Mouse (Mus musculus) hematopoietic stem cell, adult 5-6 weeks (primary cell): ENCODE results near the gene Lbr. TPM values are rescaled to one million over a fixed set of nuclear protein-coding genes. Genes with fewer than 3 reads are reported as not detected.
"Not testable (repeated sequence)": the region's sequence is repeated elsewhere in the genome, so short reads cannot be mapped to it uniquely, and the experiment has no call there.

ENCODE experiments used
- ATAC-seq, 2 experiments: fragments of 125-278 bp in 1 of 2; replicated peaks in 1 of 2; 2 replicates each; pipeline ENCODE4 v1.8.0; 2016 to 2017; ENCODE audit warnings: inconsistent platforms in 2 of 2, mild to moderate bottlenecking in 2 of 2, moderate number of reproducible peaks in 2 of 2, low read depth in 1 of 2, moderate TSS enrichment in 1 of 2; ENCODE audit not compliant: low FRiP score in 2 of 2, poor library complexity in 2 of 2, severe bottlenecking in 2 of 2, insufficient read depth in 1 of 2, low TSS enrichment in 1 of 2
- total RNA-seq: library from RNA; stranded (forward); fragments of 172-1452, 232-1000 nt; gene quantifications from 2 replicates; pipeline ENCODE4 v1.2.3, GENCODE M21; 2017

Lbr gene
- total RNA-seq, 1 experiment from 2014 or later = 198 TPM

DNA sequence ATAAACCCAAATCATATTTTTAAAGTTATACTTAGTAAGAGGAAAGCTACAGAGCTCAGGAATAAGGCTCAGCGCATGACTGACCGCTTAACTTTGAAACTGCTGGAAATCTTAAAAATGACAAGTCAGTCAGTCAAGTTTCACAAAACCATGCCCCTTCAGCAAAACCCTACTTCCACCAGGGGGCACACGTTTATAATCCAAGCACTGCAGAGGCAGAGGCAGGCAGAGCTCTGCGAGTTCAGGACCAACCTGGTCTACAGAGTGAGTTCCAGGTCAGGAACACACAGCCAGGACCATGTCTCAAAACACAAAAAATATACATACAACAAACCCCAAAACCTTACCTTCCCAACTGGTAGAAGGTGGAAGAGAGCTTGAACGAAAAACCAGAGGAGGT, 14.5 kb downstream of the Lbr start:
- no peak for ATAC-seq

DNA sequence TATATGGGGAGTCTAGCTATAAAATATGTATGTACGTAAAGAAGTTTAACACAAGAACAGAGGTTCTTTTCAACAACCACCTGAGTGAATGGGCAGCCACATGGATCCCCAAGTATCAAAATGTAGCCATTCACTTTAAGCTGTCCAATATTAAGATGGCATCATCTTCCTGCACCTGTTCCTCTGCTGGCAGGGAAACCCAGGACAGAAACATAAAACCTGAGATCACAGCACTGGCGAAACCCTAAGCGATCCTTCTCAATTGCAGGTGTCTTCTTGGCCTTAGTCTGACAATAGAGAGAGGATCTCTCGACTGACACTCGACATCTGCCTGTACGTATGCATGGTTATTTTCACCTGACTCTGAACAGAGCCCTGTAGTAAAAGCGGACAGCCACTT, 16.1 kb downstream of the Lbr start:
- ATAC-seq = no peak

DNA sequence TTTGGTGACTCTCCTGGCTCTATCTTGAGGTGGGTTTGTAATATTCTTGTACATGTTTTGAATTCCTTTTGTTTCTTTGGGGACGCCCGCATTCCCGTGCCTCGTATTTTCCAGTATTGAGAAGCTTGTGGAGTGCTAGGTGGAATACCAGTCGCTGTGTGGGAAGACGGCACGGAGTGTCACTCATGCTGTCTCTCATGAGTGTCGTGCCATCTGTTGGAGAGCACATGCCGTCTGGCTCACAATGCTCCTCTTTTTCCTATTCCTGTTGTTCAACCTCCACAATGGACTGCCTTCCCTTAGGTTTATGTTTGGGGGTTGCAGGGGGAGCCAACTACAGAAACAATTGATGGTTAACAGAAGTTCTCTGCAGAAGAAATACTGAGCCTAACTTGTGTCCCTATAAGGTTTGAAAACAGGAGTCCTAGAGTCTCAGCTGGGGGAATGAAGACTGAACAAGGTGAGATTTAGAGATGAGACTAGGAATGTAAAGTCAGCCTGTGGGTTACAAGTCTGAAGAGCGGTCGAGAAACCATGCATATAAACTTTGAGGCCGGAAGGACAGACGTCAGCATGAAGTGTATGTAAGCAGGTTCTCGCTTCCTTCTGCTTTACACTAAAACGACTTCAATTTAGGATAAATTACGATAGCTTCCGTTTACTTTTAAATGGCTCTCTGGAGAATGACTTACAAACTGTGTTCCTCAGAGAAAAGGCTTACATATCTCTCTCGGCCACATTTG, 31.2 kb downstream of the Lbr start:
- peak; percentile 62 to 76; a peak in 3 of 4 replicates for ATAC-seq

DNA sequence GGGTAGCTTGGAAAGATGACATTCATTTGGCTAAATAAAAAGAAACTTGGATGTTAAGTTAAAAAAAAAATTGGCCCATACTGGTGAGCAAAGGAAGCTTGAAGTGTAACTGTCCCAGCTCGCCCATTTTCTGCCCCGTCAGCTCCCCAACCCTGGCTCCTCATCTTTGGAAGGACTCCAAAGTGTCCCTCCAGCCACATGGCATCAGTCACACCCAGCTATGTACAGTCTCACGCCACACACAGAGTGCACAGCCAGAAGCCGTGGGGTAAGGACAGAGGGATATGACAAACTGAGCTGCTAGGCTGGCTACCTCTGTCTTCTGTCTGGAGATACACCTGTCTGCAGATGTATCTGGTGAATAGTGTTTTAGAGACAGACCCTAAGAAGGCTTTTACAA, 42.2 kb downstream of the Lbr start:
- ATAC-seq = no peak

DNA sequence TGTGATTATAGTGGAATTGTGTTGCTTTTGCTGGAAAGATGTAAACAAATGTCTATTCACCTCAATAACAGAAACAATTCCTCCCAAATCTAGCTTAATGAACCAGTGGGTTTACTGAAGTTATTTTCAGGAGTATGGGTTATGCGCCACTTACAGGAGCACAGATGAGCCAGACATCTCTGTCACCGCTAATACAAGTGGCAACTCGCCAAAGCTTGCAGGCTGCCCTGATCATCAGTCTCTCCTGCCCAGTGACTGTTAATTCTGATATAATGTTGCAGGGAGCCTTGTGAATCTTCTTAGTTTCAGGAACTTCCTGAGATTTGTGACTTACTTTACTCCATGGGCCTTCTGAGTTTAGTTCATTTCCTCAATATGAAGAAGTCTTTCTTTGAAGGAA, 42.9 kb downstream of the Lbr start:
- no peak for ATAC-seq

DNA sequence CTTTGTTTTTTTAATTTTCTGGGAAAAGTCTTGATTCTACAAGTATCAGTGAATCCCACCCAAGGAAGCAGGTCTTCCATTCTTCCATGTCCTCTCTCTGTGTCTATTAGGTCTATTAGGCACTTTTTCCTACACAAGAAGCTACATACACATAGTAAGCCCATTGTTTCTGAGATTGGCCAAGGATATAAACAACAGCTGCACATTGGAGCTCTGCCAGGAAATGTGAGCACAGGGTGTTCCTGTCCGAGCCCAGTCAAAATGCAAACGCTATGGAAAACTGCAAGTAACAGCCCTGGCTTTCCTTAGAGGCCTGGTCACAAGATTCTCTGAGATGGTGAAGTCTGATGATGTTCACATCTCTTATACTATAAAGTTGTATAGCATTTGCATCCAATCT, 49.3 kb downstream of the Lbr start:
- ATAC-seq = no peak

DNA sequence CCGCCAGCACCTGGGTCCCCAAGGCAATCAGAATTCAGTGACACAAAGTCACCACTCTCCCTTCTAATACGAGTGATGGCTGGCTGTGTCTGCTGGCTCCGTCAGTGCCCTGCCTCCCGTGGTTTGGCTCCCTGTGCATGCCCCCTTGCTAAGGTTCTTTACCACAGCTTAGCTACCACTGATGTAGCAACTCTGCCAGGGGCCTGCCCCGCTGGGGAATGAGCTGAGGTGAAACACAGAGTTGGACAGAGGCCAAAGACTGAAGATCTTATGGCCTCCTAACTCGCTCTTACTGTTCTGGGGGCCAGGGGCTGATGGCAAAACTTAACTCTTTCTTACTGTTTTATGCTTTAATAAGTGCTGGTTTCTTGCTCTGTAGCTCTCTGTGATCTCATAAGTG, 52.9 kb downstream of the Lbr start:
- peak; percentile 32 to 60; a peak in 1 of 4 replicates for ATAC-seq

DNA sequence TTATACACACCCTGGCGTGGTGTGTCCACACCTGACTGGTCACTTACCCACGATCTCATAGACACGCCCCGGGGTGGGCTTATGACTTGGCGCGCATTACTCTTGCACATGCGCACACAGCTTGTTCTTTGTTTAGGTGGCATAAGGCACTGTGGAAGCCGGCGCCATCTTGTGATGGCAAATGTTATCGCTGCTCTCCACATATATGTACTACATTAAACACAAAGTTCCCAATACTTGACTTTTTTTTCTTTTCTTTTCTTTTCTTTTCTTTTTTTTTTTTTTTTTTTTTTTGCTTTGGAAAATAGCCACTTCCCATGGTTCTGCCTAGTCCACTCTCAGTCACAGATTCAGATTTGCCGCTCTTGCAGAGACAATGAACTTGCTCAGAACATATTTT, 60.2 kb downstream of the Lbr start:
- not testable (repeated sequence) for ATAC-seq

DNA sequence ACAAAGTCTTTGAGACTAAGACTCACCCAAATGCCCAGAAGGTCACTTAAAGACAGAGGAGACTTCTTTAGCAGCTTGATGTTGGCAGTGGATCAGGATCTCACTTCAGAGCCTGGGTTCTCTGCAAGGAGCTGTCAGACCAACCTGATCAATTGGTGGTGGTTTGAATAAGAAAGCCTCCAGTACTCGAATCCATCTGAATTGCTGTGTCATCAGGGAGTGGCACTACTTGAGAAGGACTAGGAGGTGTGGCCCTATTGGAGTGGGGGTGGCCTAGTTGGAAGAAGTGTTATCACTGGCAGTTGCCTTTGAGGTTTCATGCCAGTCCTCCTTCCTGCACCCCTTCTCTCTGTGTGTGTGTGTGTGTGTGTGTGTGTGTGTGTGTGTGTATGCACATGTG, 66.3 kb downstream of the Lbr start:
- ATAC-seq = no peak

DNA sequence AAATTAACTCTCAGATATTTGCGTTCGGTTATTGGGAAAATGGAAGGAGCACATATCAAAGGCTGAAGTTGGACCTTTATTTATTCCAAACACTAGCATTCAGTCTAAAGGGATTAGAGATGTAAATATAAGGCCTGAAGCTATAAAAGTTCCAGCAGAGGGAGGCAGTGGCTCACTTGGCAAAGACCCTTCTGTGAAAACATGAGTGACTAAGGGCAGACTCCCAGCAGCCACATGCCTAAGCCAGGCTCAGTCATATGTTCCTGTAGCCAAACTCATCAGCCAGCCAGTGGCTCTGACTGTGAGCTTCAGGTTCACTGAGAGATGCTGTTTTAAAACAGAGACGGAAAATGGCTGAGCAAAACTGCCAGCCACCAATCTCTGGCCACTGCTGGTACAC, 71.0 kb downstream of the Lbr start:
- ATAC-seq = no peak

DNA sequence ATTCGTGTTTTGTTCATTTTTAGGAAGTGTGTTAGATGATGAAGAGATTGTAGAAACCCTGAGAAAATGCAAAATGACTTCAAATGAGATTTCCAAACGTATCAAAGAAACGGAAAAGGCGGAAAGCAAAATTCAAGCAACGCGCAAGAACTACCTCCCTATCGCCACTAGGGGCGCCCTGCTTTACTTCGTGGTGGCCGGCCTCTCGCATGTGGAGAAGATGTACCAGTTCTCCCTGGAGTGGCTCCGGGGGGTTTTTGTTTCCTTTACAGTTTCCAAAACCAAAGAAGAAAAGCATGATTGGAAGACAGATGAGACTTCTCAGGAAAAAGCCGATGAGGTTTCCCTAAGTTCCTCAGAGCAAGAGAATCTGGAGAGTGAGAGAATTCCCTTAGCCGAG, 73.5 kb downstream of the Lbr start:
- no peak for ATAC-seq

Other genes with a start within 250 kb of the Lbr start
- gene Enah, start 176.9 kb upstream of the Lbr start, total RNA-seq = 0.05 and 1.4 TPM in 2 replicates